Mouse (Mus musculus) liver, embryonic 16.5 days (tissue): ENCODE data around the gene Aprt. TPM values are rescaled to one million over a fixed set of nuclear protein-coding genes. Genes with fewer than 3 reads are reported as not detected.

ENCODE experiments used
- ATAC-seq: fragments of 200-750 bp; cut with Nextera tagmentation; 2 replicates; pipeline ENCODE4 v1.8.0; 2017; ENCODE audit warnings: low read depth, mild to moderate bottlenecking, moderate number of reproducible peaks, moderate library complexity
- H3K27ac ChIP-seq: fragments of 300-500 bp; sonication (generic); 2 replicates; pipeline ENCODE4 v1.5.1; 2014; ENCODE audit warnings: mild to moderate bottlenecking, low read length
- H3K27me3 ChIP-seq: fragments of 300-500 bp; sonication (generic); 2 replicates; pipeline ENCODE4 v1.6.1; 2014; ENCODE audit warnings: low read depth, low read length, mixed read lengths; ENCODE audit not compliant: control insufficient read depth, insufficient read depth
- H3K36me3 ChIP-seq: fragments of 300-500 bp; sonication (generic); 2 replicates; pipeline ENCODE4 v1.6.1; 2014; ENCODE audit warnings: mild to moderate bottlenecking; ENCODE audit not compliant: control insufficient read depth, insufficient read depth
- H3K4me1 ChIP-seq: fragments of 300-500 bp; sonication (generic); 2 replicates; pipeline ENCODE4 v1.6.1; 2014; ENCODE audit warnings: low read depth, low read length, mixed read lengths; ENCODE audit not compliant: control insufficient read depth
- H3K4me2 ChIP-seq: fragments of 300-500 bp; sonication (generic); 2 replicates; pipeline ENCODE4 v1.6.1; 2014; ENCODE audit warnings: low read depth, low read length, mixed read lengths
- H3K4me3 ChIP-seq: fragments of 300-500 bp; sonication (generic); 2 replicates; pipeline ENCODE4 v1.5.1; 2014; ENCODE audit warnings: low read depth, mild to moderate bottlenecking, low read length
- H3K9ac ChIP-seq: fragments of 300-500 bp; sonication (generic); 2 replicates; pipeline ENCODE4 v1.6.1; 2014; ENCODE audit warnings: low read depth, low read length
- H3K9me3 ChIP-seq: fragments of 300-500 bp; sonication (generic); replicated peaks from 2 replicates; pipeline ENCODE4 v1.6.1; 2016; ENCODE audit warnings: low read length; ENCODE audit not compliant: control insufficient read depth
- WGBS: fragments of 180-500 bp; shearing (Covaris S2); extraction: QIAGEN DNeasy Blood & Tissue Kit; methylation state at CpG from one replicate; pipeline ENCODE4 v1.1.7; 2014; ENCODE audit not compliant: insufficient replicate concordance; 5-methylcytosine and 5-hydroxymethylcytosine counted together
- polyA plus RNA-seq: library from polyadenylated mRNA; unstranded; fragments of >200 nt; fragmentation: Nextera tagmentation; extraction: Ambion mirVana; gene quantifications from 2 replicates; pipeline ENCODE4 v1.2.1, GENCODE M21; 2015

Aprt gene
- polyA plus RNA-seq, 1 experiment from 2014 or later = 204 TPM

- 84% methylated on average over 17 of the region's 17 CpGs for WGBS
- Histone ChIP-seq H3K27ac (no peak overlapping the region), H3K9ac (no peak overlapping the region), H3K9me3 (no peaks in the 10 kb centered on the region), H3K27me3 (no peaks in the 10 kb centered on the region), H3K4me2 (no peak overlapping the region), H3K36me3 (peaks cover 35% of the 10 kb centered on the region), H3K4me3 (no peak overlapping the region), H3K4me1 (peaks cover 67% of the 10 kb centered on the region)
- no peak for ATAC-seq
These were observed 4.9 kb downstream of the Aprt start for GRCm38 (mm10) chr8:122571750-122572267.

DNA sequence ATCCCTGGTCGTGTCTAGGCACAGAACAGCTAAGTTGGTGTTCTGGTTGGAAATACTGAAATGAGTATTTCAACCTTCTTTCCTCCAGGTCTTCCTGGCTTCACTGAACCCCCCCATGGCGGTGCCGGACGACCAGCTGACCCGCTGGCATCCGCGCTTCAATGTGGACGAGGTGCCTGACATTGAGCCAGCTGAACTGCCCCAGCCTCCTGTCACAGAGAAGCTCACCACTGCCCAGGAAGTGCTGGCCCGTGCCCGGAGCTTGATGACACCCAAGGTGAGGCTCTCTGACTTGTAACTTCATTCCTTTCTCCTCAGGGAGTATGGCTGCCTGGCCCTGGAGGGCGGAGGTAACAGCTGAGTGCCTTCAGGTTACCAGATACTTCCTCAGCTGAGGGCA is 5.6 kb downstream of the Aprt start:
- H3K9ac ChIP-seq = no peak overlapping the region
- WGBS = 92% methylated on average over 11 of the region's 11 CpGs
- no peak for ATAC-seq

GRCm38 (mm10) chr8:122569996-122570395 is 6.7 kb downstream of the Aprt start:
- Histone ChIP-seq H3K9me3 (no peaks in the 10 kb centered on the region), H3K27ac (no peak overlapping the region), H3K27me3 (no peaks in the 10 kb centered on the region), H3K36me3 (peaks cover 35% of the 10 kb centered on the region), H3K4me2 (peak overlapping the region; percentile 95), H3K4me1 (peaks cover 59% of the 10 kb centered on the region), H3K9ac (no peak overlapping the region), H3K4me3 (peak overlapping the region; percentile 94)
- 89% methylated on average over 16 of the region's 16 CpGs for WGBS
- no peak for ATAC-seq

More for the DNA sequence above, 5.6 kb downstream of the Aprt start:
- H3K27me3 ChIP-seq = no peaks in the 10 kb centered on the region
- H3K9me3 ChIP-seq = no peaks in the 10 kb centered on the region
- peaks cover 70% of the 10 kb centered on the region for H3K4me1 ChIP-seq
- H3K4me2 ChIP-seq = no peak overlapping the region
- H3K4me3 ChIP-seq = no peak overlapping the region
- peaks cover 35% of the 10 kb centered on the region for H3K36me3 ChIP-seq
- H3K27ac ChIP-seq = no peak overlapping the region

DNA sequence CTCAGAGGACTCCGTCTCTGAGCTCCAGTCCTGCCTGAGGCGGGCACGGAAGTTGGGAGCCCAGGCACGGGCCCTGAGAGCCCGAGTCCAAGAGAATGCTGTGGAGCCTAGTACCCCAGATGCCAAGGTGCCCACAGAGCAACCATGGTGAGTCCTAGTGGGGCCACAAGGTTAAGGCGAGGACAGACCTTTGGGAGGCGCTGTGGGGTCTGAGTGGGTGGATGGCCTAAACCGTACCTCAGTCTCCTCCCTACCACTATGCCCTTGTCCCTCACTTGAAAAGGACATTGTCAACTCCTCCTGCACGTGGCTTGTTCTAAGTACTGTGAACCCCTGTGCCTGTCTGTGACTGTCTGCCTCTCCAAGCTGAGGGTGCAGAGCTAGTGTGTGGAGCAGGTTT is 7.4 kb downstream of the Aprt start:
- H3K9ac ChIP-seq = peak overlapping the region; percentile 95
- peak overlapping the region; percentile 95 for H3K4me2 ChIP-seq
- no peaks in the 10 kb centered on the region for H3K9me3 ChIP-seq
- 41% methylated on average over 9 of the region's 9 CpGs for WGBS
- H3K27me3 ChIP-seq = no peaks in the 10 kb centered on the region
- ATAC-seq = no peak
- peaks cover 35% of the 10 kb centered on the region for H3K36me3 ChIP-seq
- H3K27ac ChIP-seq = peak overlapping the region; percentile 88; the same call in 1 of the 2 replicates
- peak overlapping the region; percentile 94 for H3K4me3 ChIP-seq
- H3K4me1 ChIP-seq = peaks cover 52% of the 10 kb centered on the region

DNA sequence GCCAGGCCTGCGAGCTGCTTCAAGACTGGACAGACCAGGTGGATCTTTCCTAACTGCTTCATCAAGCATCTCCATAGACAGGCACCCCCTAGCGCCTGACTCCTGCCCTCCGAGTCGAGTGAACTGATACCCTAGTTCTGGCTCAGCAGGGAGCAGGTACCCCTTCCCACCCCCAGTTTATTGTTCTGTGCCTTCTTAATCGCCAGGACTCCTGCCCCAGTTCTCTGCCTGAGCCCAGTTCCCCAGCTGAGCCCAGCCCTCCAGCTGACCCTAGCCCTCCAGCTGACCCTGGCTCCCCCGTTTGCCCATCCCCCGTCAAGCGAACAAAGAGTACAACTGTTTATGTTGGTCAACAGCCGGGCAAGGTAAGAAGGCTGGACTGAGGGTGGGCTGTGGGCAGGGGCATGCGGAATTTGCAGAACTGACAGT is 7.8 kb downstream of the Aprt start:
- Histone ChIP-seq H3K4me3 (peak overlapping the region; percentile 94), H3K27ac (peak overlapping the region; percentile 88; the same call in 1 of the 2 replicates), H3K36me3 (peaks cover 35% of the 10 kb centered on the region), H3K9ac (peak overlapping the region; percentile 95), H3K4me1 (peaks cover 48% of the 10 kb centered on the region), H3K9me3 (no peaks in the 10 kb centered on the region), H3K4me2 (peak overlapping the region; percentile 95), H3K27me3 (no peaks in the 10 kb centered on the region)
- ATAC-seq = no peak
- 15% methylated on average over 10 of the region's 10 CpGs for WGBS

DNA sequence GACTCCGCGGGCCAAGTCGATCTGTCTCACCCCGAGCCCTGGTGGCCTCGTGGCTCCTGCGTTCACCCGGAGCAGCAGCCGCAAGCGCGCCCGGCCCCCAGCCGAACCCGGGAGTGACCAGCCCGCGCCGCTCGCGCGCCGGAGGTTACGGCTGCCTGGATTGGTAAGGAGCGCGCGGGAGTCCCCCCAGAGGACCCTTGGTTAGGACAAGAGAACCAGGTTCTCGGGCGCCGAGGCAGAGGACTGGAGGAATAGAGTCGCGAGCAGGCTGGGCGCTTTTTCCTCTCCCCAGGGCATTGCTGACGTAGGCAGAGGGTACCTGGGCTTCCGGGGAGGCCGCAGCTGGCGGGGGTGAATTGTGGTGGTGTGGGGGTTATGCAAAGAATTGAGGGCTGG is 8.6 kb downstream of the Aprt start:
- peaks cover 35% of the 10 kb centered on the region for H3K36me3 ChIP-seq
- H3K9me3 ChIP-seq = no peaks in the 10 kb centered on the region
- H3K27ac ChIP-seq = peak overlapping the region; percentile 88
- H3K4me2 ChIP-seq = peak overlapping the region; percentile 95
- H3K4me1 ChIP-seq = peaks cover 40% of the 10 kb centered on the region
- H3K9ac ChIP-seq = peak overlapping the region; percentile 95
- peak overlapping the region; percentile 94 for H3K4me3 ChIP-seq
- peak; percentile 30 for ATAC-seq
- under 1% methylated on average over 34 of the region's 34 CpGs for WGBS
- no peaks in the 10 kb centered on the region for H3K27me3 ChIP-seq

DNA sequence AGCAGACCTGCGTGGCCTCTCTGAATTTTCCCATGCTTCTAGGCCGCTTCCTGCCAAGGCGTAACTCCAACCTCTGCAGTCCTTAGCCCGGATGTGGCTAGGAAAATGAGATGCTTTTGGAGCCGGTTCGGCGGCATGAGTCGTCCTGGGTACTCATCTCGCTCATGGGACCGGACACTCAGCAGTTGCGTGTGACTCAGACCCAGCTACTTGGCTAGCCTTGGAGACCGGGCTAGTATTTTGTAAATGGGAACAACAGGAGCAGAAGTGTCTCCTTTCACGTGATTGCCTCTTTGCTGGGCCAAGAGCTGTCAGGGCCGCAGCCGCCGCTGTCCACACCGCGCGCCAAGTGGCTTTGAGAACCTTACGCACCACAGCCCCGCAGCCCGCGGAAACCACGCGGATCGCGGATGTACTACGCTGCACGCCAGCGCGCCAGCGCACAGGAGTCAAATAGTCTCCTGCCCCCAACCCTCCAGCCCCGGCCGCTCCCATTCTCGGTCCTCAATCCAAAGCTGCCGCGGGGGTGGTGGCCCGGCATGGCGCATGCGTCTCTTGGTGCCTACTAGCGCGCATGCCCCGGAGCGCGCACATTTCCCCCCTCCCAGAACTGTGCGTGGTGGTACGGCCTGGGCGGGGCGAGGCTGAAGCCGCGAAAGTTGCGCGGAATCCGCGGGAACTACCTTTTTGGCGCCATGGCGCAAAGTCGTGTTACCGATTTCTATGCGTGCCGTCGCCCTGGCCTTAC is 9.2 kb downstream of the Aprt start, which contains the start of gene Cdt1:
Gene Cdt1 (plus strand): TSS at position 655 of the 748 bp plus-strand sequence.
- WGBS = under 1% methylated on average over 62 of the region's 62 CpGs
- peak; percentile 95 for ATAC-seq

DNA sequence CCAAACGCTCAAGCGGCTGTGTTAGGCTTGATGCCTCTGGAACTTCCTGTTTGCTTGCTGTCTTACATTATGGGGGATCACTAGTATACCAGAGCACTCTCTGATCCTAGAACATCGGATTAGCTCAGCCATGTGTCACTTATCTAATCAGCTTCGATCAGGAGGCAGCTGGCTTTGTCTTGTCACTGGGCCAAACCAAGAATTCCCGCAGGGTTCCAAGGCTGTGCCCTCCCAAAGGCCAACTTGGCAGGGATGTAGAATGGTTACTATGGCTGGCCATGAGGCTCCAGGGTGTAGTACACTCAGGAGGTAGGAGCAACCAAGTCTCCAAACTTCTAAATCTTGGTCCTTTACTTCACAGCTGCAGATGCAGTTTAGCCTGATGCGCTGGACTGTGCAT is 9.9 kb downstream of the Aprt start:
- Histone ChIP-seq H3K36me3 (peaks cover 24% of the 10 kb centered on the region), H3K4me3 (peak overlapping the region; percentile 94), H3K27me3 (no peaks in the 10 kb centered on the region), H3K27ac (peak overlapping the region; percentile 91), H3K9me3 (no peaks in the 10 kb centered on the region), H3K4me2 (peak overlapping the region; percentile 95), H3K9ac (peak overlapping the region; percentile 84), H3K4me1 (peaks cover 31% of the 10 kb centered on the region)
- WGBS = 19% methylated on average over 6 of the region's 6 CpGs
- ATAC-seq = no peak

More for the DNA sequence above, 9.2 kb downstream of the Aprt start, which contains the start of gene Cdt1:
- H3K9me3 ChIP-seq = no peaks in the 10 kb centered on the region
- H3K4me1 ChIP-seq = peaks cover 36% of the 10 kb centered on the region
- H3K27ac ChIP-seq = peak within 1 kb of the TSS; percentile 91
- peak within 1 kb of the TSS; percentile 95 for H3K9ac ChIP-seq
- peaks cover 32% of the 10 kb centered on the region for H3K36me3 ChIP-seq
- peak within 1 kb of the TSS; percentile 94 for H3K4me3 ChIP-seq
- peak within 1 kb of the TSS; percentile 95 for H3K4me2 ChIP-seq
- H3K27me3 ChIP-seq = no peaks in the 10 kb centered on the region
